Mouse (Mus musculus): ENCODE measurements at regions not wholly inside any gene's neighbourhood (a gene's known extent, or its start where the extent isn't known, plus 50 kb on each side); places are given as distances from the start of the nearest gene placed in this dataset.
"Not testable (repeated sequence)": the region's sequence is repeated elsewhere in the genome, so short reads cannot be mapped to it uniquely, and the experiment has no call there.

- no peak for DNase-seq
Measured at GRCm38 (mm10) chr4:22787866-22788265, 299.7 kb upstream of the Pou3f2 start.

DNA sequence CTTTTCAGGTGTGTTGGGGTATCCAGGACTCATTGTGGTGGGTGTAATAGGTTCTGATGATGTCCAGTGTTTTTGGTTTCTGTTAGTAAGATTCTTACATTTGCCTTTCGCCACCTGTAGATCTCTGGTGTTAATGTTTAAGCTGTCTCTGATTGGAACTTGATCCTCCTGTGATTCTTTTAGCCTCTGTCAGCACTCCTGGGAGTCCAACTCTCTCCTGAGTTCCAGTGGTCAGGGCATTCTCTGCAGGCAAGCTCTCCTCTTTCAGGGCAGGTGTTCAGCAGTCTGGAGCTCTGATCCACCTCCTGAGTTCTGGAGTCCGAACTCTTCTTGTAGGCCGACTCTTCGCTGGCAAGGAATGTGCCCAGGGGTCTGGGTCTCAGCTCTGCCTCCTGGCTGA is 274.9 kb upstream of the Pou3f2 start:
- DNase-seq, result not testable (repeated sequence)

All from cerebellum, postnatal 10 days (tissue).